Mouse (Mus musculus) kidney, postnatal 0 days (tissue): ENCODE measurements at regions not wholly inside any gene's neighbourhood (a gene's known extent, or its start where the extent isn't known, plus 50 kb on each side); places are given as distances from the start of the nearest gene placed in this dataset.

Experiments
- ATAC-seq: fragments of 200-750 bp; cut with Nextera tagmentation; replicated peaks from 2 replicates; pipeline ENCODE4 v1.8.0; 2017; ENCODE audit warnings: low read depth, moderate number of reproducible peaks, moderate TSS enrichment, moderate library complexity; ENCODE audit not compliant: low FRiP score
- DNase-seq: peaks from one replicate; pipeline ENCODE4 v3.0.0-alpha.2; 2016; ENCODE audit warnings: low spot score
- H3K27ac ChIP-seq: fragments of 300-500 bp; sonication (generic); 2 replicates; pipeline ENCODE4 v1.5.1; 2014; ENCODE audit warnings: mild to moderate bottlenecking
- H3K27me3 ChIP-seq: fragments of 300-500 bp; sonication (generic); 2 replicates; pipeline ENCODE4 v1.6.1; 2014; ENCODE audit warnings: low read length, mixed read lengths; ENCODE audit not compliant: insufficient read depth
- H3K36me3 ChIP-seq: fragments of 300-500 bp; sonication (generic); 2 replicates; pipeline ENCODE4 v1.6.1; 2014; ENCODE audit warnings: low read length, mixed read lengths; ENCODE audit not compliant: insufficient read depth
- H3K4me1 ChIP-seq: fragments of 300-500 bp; sonication (generic); replicated peaks from 2 replicates; pipeline ENCODE4 v1.6.1; 2014; ENCODE audit warnings: antibody characterized with exemption, low read length, mixed read lengths; ENCODE audit not compliant: insufficient read depth
- H3K4me2 ChIP-seq: fragments of 300-500 bp; sonication (generic); 2 replicates; pipeline ENCODE4 v1.6.1; 2014; ENCODE audit warnings: mild to moderate bottlenecking, low read length, moderate library complexity, mixed read lengths
- H3K4me3 ChIP-seq: fragments of 300-500 bp; sonication (generic); replicated peaks from 2 replicates; pipeline ENCODE4 v1.5.1; 2014; ENCODE audit warnings: low read depth, low read length
- H3K9ac ChIP-seq: fragments of 300-500 bp; sonication (generic); 2 replicates; pipeline ENCODE4 v1.6.1; 2014; ENCODE audit warnings: low read depth, low read length
- H3K9me3 ChIP-seq: fragments of 300-500 bp; sonication (generic); replicated peaks from 2 replicates; pipeline ENCODE4 v1.6.1; 2016; ENCODE audit warnings: low read length, inconsistent platforms, mixed read lengths
- CTCF ChIP-seq: IDR thresholded peaks from 2 replicates; pipeline ENCODE4 v1.5.1; 2016; ENCODE audit warnings: antibody characterized with exemption, low read depth, mild to moderate bottlenecking, moderate library complexity
- WGBS: fragments of 180-500 bp; shearing (Covaris S2); extraction: QIAGEN DNeasy Blood & Tissue Kit; methylation state at CpG from one replicate; pipeline ENCODE4 v1.1.7; 2014; 5-methylcytosine and 5-hydroxymethylcytosine counted together

DNA sequence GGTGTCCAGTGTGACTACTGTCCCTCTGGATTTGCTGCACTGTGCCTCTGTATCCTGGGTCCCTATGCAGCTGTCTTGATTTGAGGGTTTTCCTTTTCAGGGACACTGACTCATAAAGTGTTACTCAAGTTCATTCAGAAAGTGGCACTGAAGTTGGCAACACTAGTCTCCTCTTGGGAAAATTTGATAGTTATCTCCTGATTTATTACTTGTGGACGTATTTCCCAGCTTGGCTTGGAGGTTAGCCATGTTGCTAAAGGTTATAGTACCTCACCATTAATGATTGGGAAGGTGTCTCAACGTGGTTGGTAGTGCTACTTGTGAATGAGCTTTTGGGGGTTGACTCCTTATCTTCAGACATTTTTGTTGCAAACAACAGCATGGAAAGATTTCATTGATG lies 130.1 kb upstream of the Ttc29 start:
- Histone ChIP-seq H3K27me3 (no peaks in the 10 kb centered on the region), H3K36me3 (no peaks in the 10 kb centered on the region), H3K9ac (no peak overlapping the region), H3K4me3 (no peak overlapping the region), H3K4me2 (no peak overlapping the region), H3K4me1 (no peaks in the 10 kb centered on the region), H3K27ac (no peak overlapping the region), H3K9me3 (no peaks in the 10 kb centered on the region)
- no peak for ATAC-seq
- TF ChIP-seq CTCF, result no peak
- WGBS, result 57% methylated on average over 2 of the region's 2 CpGs
- DNase-seq, result no peak

DNA sequence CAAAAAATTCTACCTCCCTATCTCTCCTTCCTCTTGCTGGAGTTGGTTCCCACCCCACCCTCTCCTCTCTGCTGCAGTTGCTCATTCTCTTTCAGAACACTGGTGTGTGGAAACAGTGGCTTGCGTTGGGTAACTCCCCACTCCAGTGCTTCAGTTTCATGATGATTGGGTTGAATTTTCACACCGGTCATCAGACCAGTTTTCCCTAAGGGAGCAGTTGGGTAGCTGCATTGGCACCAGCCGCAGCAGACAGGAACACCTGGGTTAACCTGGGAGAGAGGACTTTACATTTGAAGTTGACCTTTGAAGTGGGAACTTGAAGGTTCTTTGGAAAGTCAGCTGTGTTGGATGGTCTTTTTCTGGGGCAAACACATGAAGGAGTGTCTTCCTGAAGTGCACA lies 126.7 kb upstream of the Ttc29 start:
- Histone ChIP-seq H3K27me3 (no peaks in the 10 kb centered on the region), H3K9ac (no peak overlapping the region), H3K36me3 (no peaks in the 10 kb centered on the region), H3K4me3 (no peak overlapping the region), H3K27ac (no peak overlapping the region), H3K9me3 (no peaks in the 10 kb centered on the region), H3K4me1 (no peaks in the 10 kb centered on the region), H3K4me2 (no peak overlapping the region)
- no peak for TF ChIP-seq CTCF
- no peak for ATAC-seq
- 87% methylated on average over 3 of the region's 3 CpGs for WGBS
- DNase-seq, result no peak

DNA sequence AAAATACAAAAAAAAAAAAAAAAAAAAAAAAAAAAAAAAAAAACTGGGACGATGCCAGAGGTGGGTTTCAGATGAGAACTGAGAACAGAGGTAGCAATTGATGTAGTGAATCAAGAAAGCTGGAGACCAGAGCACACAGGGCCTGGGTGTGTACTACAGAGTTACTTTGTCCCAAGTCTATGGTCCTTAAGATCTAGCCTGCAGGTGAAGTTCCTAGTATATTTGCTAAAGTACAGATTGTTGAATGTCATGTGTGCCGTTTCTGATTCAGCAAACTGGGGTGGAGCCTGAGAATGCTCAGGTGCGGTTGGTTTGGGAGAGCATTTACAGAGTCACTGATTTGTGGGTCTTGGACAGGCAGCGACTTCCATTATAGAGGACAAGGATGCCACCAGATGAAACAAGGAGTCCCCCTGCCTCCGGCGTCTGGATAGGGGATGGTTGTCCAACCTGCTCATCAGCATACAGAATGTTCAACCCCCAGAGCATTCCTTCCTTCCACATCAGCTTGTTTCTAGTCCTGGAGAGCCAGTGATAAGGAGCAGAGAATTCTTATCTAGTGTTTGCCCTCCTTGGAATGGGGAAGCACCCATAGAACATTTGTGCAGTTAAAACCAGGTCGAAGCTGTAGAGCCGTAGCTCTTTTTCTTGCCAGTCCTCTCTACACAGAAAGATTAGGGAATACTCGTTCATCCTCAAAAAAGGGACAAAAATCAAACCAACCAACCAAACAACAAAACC lies 122.5 kb upstream of the Ttc29 start:
- no peaks in the 10 kb centered on the region for H3K27me3 ChIP-seq
- no peak for DNase-seq
- TF ChIP-seq CTCF, result no peak
- H3K4me2 ChIP-seq, result no peak overlapping the region
- H3K27ac ChIP-seq, result no peak overlapping the region
- WGBS, result 82% methylated on average over 9 of the region's 9 CpGs
- no peaks in the 10 kb centered on the region for H3K9me3 ChIP-seq
- no peaks in the 10 kb centered on the region for H3K4me1 ChIP-seq
- H3K4me3 ChIP-seq, result no peak overlapping the region
- no peaks in the 10 kb centered on the region for H3K36me3 ChIP-seq
- ATAC-seq, result no peak
- no peak overlapping the region for H3K9ac ChIP-seq

DNA sequence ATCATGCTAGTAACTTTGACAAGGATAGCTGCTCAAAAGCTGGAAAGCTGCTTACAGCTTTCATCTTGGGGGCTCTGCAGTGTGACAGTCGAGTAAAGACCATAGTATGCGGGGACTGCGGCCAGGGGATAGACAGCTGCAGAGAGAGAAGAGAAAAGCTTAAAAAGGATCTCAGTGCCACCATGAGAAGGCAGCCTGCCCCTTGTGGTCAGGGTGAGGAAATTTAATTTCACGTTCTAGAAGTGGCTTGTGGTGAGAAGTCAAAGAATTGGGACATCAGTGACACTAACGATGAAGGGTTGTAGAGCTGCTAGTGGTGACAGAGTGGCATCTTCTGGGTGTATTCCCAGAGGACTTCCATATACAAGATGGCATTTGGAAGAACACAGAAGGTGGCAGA lies 116.7 kb upstream of the Ttc29 start:
- no peaks in the 10 kb centered on the region for H3K27me3 ChIP-seq
- WGBS, result 71% methylated on average over 5 of the region's 5 CpGs
- H3K4me3 ChIP-seq, result no peak overlapping the region
- H3K36me3 ChIP-seq, result no peaks in the 10 kb centered on the region
- no peaks in the 10 kb centered on the region for H3K4me1 ChIP-seq
- H3K9me3 ChIP-seq, result no peaks in the 10 kb centered on the region
- DNase-seq, result no peak
- no peak overlapping the region for H3K4me2 ChIP-seq
- peak; percentile 51; the same call in 1 of the 2 replicates for TF ChIP-seq CTCF
- no peak for ATAC-seq
- H3K9ac ChIP-seq, result no peak overlapping the region
- no peak overlapping the region for H3K27ac ChIP-seq

- Histone ChIP-seq H3K4me2 (no peak overlapping the region), H3K27ac (no peak overlapping the region), H3K9ac (no peak overlapping the region), H3K36me3 (no peaks in the 10 kb centered on the region), H3K9me3 (no peaks in the 10 kb centered on the region), H3K27me3 (no peaks in the 10 kb centered on the region), H3K4me1 (no peaks in the 10 kb centered on the region), H3K4me3 (no peak overlapping the region)
- ATAC-seq (no peak), DNase-seq (no peak)
- TF ChIP-seq CTCF, result no peak
- WGBS, result 32% methylated on average over 6 of the region's 6 CpGs
Measured at GRCm38 (mm10) chr8:78098191-78098745, 114.8 kb upstream of the Ttc29 start.

DNA sequence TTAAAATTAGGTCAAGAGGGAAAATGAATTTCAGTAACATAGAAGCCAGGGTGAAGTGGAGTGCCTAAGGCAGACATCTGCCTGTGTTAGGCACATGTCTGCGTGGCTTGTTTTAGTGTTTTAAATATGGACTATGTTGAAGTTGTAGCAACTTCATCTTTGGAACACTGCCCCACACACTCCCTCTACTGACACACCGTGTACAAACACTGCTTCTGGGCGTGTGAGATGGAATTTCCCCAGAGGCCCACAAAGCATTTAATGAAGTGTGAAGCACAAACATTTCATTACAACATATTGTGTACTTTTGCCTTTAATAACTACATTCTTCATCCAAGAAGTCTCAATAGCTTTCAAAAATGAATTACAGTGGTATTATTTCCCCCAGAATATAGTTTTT lies 114.0 kb upstream of the Ttc29 start:
- no peak overlapping the region for H3K27ac ChIP-seq
- no peak overlapping the region for H3K4me3 ChIP-seq
- no peaks in the 10 kb centered on the region for H3K9me3 ChIP-seq
- H3K9ac ChIP-seq, result no peak overlapping the region
- H3K27me3 ChIP-seq, result no peaks in the 10 kb centered on the region
- ATAC-seq, result no peak
- WGBS, result 61% methylated on average over 3 of the region's 3 CpGs
- no peak overlapping the region for H3K4me2 ChIP-seq
- DNase-seq, result no peak
- H3K36me3 ChIP-seq, result no peaks in the 10 kb centered on the region
- H3K4me1 ChIP-seq, result no peaks in the 10 kb centered on the region
- no peak for TF ChIP-seq CTCF
